Mouse (Mus musculus) kidney, postnatal 10 days (tissue): ENCODE results near the gene 9930111J21Rik1.
"Not testable (repeated sequence)": the region's sequence is repeated elsewhere in the genome, so short reads cannot be mapped to it uniquely, and the experiment has no call there.

Source experiments
- DNase-seq: peaks from one replicate; pipeline ENCODE4 v3.0.0; 2021; ENCODE audit warnings: mixed read lengths

Gene 9930111J21Rik1

GRCm38 (mm10) chr11:48979251-48979650, at the start of gene 9930111J21Rik1:
9930111J21Rik1 (minus strand) TSS chr11:48979398.
- DNase-seq: not testable (repeated sequence)

GRCm38 (mm10) chr11:49012074-49012473, 32.9 kb upstream of the 9930111J21Rik1 start:
- not testable (repeated sequence) for DNase-seq

- DNase-seq: not testable (repeated sequence)
Observed at GRCm38 (mm10) chr11:49006785-49007184, 27.6 kb upstream of the 9930111J21Rik1 start.

GRCm38 (mm10) chr11:49006317-49006716, 27.1 kb upstream of the 9930111J21Rik1 start:
- DNase-seq: not testable (repeated sequence)

GRCm38 (mm10) chr11:49000411-49000810, 21.2 kb upstream of the 9930111J21Rik1 start:
- DNase-seq: not testable (repeated sequence)

GRCm38 (mm10) chr11:48994018-48994417, 14.8 kb upstream of the 9930111J21Rik1 start, which contains the start of gene Tgtp1:
Tgtp1 (minus strand) TSS chr11:48994172.
- DNase-seq: not testable (repeated sequence)

GRCm38 (mm10) chr11:48993296-48993695, 14.1 kb upstream of the 9930111J21Rik1 start:
- not testable (repeated sequence) for DNase-seq

- DNase-seq: not testable (repeated sequence)
Observed at GRCm38 (mm10) chr11:48991740-48992520, 12.7 kb upstream of the 9930111J21Rik1 start, which contains the start of gene Gm12185. Gm12185 (minus strand) TSS chr11:48992226.

GRCm38 (mm10) chr11:48989981-48990380, 10.8 kb upstream of the 9930111J21Rik1 start:
- not testable (repeated sequence) for DNase-seq

GRCm38 (mm10) chr11:48988219-48988618, 9.0 kb upstream of the 9930111J21Rik1 start:
- not testable (repeated sequence) for DNase-seq

- not testable (repeated sequence) for DNase-seq
Observed at GRCm38 (mm10) chr11:48982848-48983247, 3.6 kb upstream of the 9930111J21Rik1 start.

GRCm38 (mm10) chr11:48980052-48980451, 854 bp upstream of the 9930111J21Rik1 start:
- DNase-seq: not testable (repeated sequence)

- not testable (repeated sequence) for DNase-seq
Observed at GRCm38 (mm10) chr11:48978240-48978939, 808 bp downstream of the 9930111J21Rik1 start, which contains the start of gene Olfr56. Olfr56 (plus strand) TSS chr11:48978889.

GRCm38 (mm10) chr11:48974686-48975085, 4.5 kb downstream of the 9930111J21Rik1 start:
- not testable (repeated sequence) for DNase-seq

GRCm38 (mm10) chr11:48946090-48946489, 33.1 kb downstream of the 9930111J21Rik1 start, which contains the start of gene Psme2b:
Psme2b (minus strand) TSS chr11:48946190.
- not testable (repeated sequence) for DNase-seq

- not testable (repeated sequence) for DNase-seq
Observed at GRCm38 (mm10) chr11:48939286-48939685, 39.9 kb downstream of the 9930111J21Rik1 start.

GRCm38 (mm10) chr11:48935291-48935690, 43.9 kb downstream of the 9930111J21Rik1 start:
- not testable (repeated sequence) for DNase-seq

GRCm38 (mm10) chr11:48933923-48934322, 45.3 kb downstream of the 9930111J21Rik1 start:
- DNase-seq: not testable (repeated sequence)

- not testable (repeated sequence) for DNase-seq
Observed at GRCm38 (mm10) chr11:48933422-48933821, 45.8 kb downstream of the 9930111J21Rik1 start.

- DNase-seq: not testable (repeated sequence)
Observed at GRCm38 (mm10) chr11:48928068-48928467, 51.1 kb downstream of the 9930111J21Rik1 start.

- not testable (repeated sequence) for DNase-seq
Observed at GRCm38 (mm10) chr11:48926437-48926836, 52.8 kb downstream of the 9930111J21Rik1 start.

GRCm38 (mm10) chr11:48923818-48924217, 55.4 kb downstream of the 9930111J21Rik1 start:
- not testable (repeated sequence) for DNase-seq

- no peak for DNase-seq
Observed at GRCm38 (mm10) chr11:48918380-48918779, 60.8 kb downstream of the 9930111J21Rik1 start.
